Comparison of ENCODE assay signal across 8 mouse cellular contexts in the genomic region with DNA sequence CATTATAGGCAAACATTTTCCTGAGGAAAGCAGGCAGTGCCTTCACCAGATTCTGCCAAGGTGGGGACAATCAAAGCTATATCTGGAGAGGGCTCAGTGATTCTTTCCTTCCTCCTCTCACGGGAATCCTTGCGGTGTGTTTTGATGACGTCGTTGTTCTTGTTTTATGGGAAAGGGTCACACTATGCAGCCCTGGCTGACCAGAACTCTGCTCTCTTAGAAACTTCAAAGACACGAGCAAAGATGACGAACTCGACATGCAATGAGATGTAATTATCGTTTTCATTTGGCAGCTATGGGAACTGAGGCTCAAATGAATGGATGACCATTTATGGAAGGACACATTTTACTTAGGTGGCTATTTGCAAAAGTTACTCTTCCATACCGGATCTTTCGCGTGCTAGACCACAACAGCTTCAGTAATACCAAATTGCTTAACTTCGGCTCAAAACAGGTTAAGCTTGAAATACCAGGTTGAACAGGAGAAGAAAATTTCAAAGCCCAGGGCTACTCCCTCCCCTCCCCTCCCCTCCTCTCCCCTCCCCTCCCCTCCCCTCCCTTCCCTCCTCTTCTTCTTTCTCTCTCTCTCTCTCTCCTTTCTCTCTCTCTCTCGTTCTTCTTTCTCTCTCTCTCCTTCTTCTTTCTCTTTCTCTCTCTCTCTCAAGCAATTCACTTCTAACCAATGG. TPM values are rescaled to one million over a fixed set of nuclear protein-coding genes. Genes with fewer than 3 reads are reported as not detected.
DNase-seq lines count a peak whose midpoint lies in the region; ATAC-seq and TF ChIP-seq lines count a peak whose summit lies in the region.
"Had no signal": no experiment of that assay in that cellular context is flagged by ENCODE, and none has a peak within 500 bp of the region (broad histone marks: within the 10 kb centered on the region; RNA-seq: fewer than 3 reads in every experiment).

No protein-coding gene starts in this region.

- H3K9ac ChIP-seq in kidney, embryonic 16.5 days (replicated peaks; ENCODE audit: low read length): peak overlapping the region; percentile 51; the same call in 1 of the 2 replicates
- peak overlapping the region; percentile 38; the same call in 1 of the 2 replicates for H3K9ac ChIP-seq in heart, embryonic 16.5 days (ENCODE audit: low read length)

- H3K4me3 ChIP-seq in kidney, embryonic 16.5 days (ENCODE audit: low read length): peak overlapping the region; percentile 31
- H3K4me3 ChIP-seq in bone marrow, adult 2 months (replicated peaks; ENCODE audit: control insufficient read depth, low read depth, low read length): peak overlapping the region; percentile 16
- peak overlapping the region; percentile 38 for H3K4me3 ChIP-seq in heart, embryonic 16.5 days (ENCODE audit: low read length)

- no peak for TF ChIP-seq POLR2A in bone marrow, adult 2 months (IDR thresholded peaks at IDR 0.05; ENCODE audit: borderline replicate concordance, control insufficient read depth, low read depth, low read length)

- TF ChIP-seq CTCF in bone marrow, adult 2 months (IDR thresholded peaks at IDR 0.05; ENCODE audit: control insufficient read depth, insufficient read depth, low read length): no peak

- H3K4me1 ChIP-seq in kidney, embryonic 16.5 days (ENCODE audit: insufficient read depth, low read length): peaks cover 6% of the 10 kb centered on the region
- no peaks in the 10 kb centered on the region; the same call in 1 of the 2 replicates for H3K4me1 ChIP-seq in bone marrow, adult 2 months (ENCODE audit: control insufficient read depth, insufficient read depth, low read length)
- peaks cover 5% of the 10 kb centered on the region for H3K4me1 ChIP-seq in heart, embryonic 16.5 days (ENCODE audit: control insufficient read depth, insufficient read depth, low read length)

- no peaks in the 10 kb centered on the region for H3K27me3 ChIP-seq in kidney, embryonic 16.5 days (ENCODE audit: insufficient read depth, low read length)
- no peaks in the 10 kb centered on the region for H3K27me3 ChIP-seq in heart, embryonic 16.5 days (ENCODE audit: control insufficient read depth, insufficient read depth, low read length)

- peak overlapping the region; percentile 48 for H3K4me2 ChIP-seq in kidney, embryonic 16.5 days (replicated peaks; ENCODE audit: low read depth, low read length)
- peak overlapping the region; percentile 58 for H3K4me2 ChIP-seq in heart, embryonic 16.5 days (ENCODE audit: low read depth, low read length)

- peak overlapping the region; percentile 61 for H3K27ac ChIP-seq in kidney, embryonic 16.5 days (ENCODE audit: low read length)
- H3K27ac ChIP-seq in bone marrow, adult 2 months (ENCODE audit: control insufficient read depth, insufficient read depth, low read depth, low read length, poor library complexity): peak overlapping the region; percentile 36
- H3K27ac ChIP-seq in heart, embryonic 16.5 days (ENCODE audit: low read length): no peak overlapping the region

- no peak for DNase-seq in kidney, adult 9 months
- DNase-seq in layer of hippocampus, adult 9-11 months: no peak
- no peak for DNase-seq in left cerebral cortex, adult 18-20 months (ENCODE audit: low spot score in 2 of 2)

- H3K9me3 ChIP-seq in kidney, embryonic 16.5 days (ENCODE audit: low read length): no peaks in the 10 kb centered on the region
- no peaks in the 10 kb centered on the region for H3K9me3 ChIP-seq in heart, embryonic 16.5 days (replicated peaks; ENCODE audit: control insufficient read depth, low read length)

- H3K36me3 ChIP-seq in kidney, embryonic 16.5 days (ENCODE audit: insufficient read depth, low read length): peaks cover 13% of the 10 kb centered on the region
- peaks cover 14% of the 10 kb centered on the region for H3K36me3 ChIP-seq in heart, embryonic 16.5 days (ENCODE audit: control insufficient read depth, insufficient read depth)

- 13% methylated on average over 12 of the region's 13 CpGs for WGBS in kidney, embryonic 16.5 days
- 2% methylated on average over 13 of the region's 13 CpGs for WGBS in bone marrow, adult 2 months
- whole genome bisulfite sequencing in heart, embryonic 16.5 days: 17% methylated on average over 13 of the region's 13 CpGs

- no peak for ATAC-seq in kidney, embryonic 16.5 days (ENCODE audit: low FRiP score, low TSS enrichment)
- no peak for ATAC-seq in heart, embryonic 16.5 days (replicated peaks; ENCODE audit: extremely low read depth, insufficient read depth, low FRiP score)
- ATAC-seq in megakaryocyte, adult 5-6 weeks (ENCODE audit: poor library complexity, severe bottlenecking): peak; percentile 29

RNA-seq across cellular contexts. Expression of a gene that starts 14.8 kb away (rescaled TPM):
- 19.2 and 20.2 TPM in 2 replicates for polyA plus RNA-seq in kidney, embryonic 16.5 days (2015; fragmentation: Nextera tagmentation; extraction: Ambion mirVana)
- polyA plus RNA-seq in bone marrow, adult 2 months (2011; ENCODE audit: insufficient read depth, insufficient read length, low replicate concordance, missing spikeins): 4.9 and 5.2 TPM in 2 replicates
- polyA plus RNA-seq in heart, embryonic 16.5 days (2015; fragmentation: Nextera tagmentation; extraction: Ambion mirVana): 13.0 and 13.9 TPM in 2 replicates
- 21.2 and 21.5 TPM in 2 replicates for total RNA-seq in megakaryocyte, adult 5-6 weeks (2015)
- 39.0 and 40.7 TPM in 2 replicates for total RNA-seq in megakaryocyte, adult 5-6 weeks (2017)
- total RNA-seq in left cerebral cortex, adult 18-20 months (2021): 10 to 100 TPM; 18.7 to 24.4 TPM

RNA-seq across cellular contexts. Expression of a gene that starts 19.0 kb away (rescaled TPM):
- 12.2 and 12.8 TPM in 2 replicates for polyA plus RNA-seq in kidney, embryonic 16.5 days (2015; fragmentation: Nextera tagmentation; extraction: Ambion mirVana)
- polyA plus RNA-seq in bone marrow, adult 2 months (2011; ENCODE audit: insufficient read depth, insufficient read length, low replicate concordance, missing spikeins): 5.2 and 7.5 TPM in 2 replicates
- 5.8 and 6.3 TPM in 2 replicates for polyA plus RNA-seq in heart, embryonic 16.5 days (2015; fragmentation: Nextera tagmentation; extraction: Ambion mirVana)
- not detected in 2 replicates for total RNA-seq in megakaryocyte, adult 5-6 weeks (2015)
- not detected in 2 replicates for total RNA-seq in megakaryocyte, adult 5-6 weeks (2017)
- total RNA-seq in left cerebral cortex, adult 18-20 months (2021): 1 to 10 TPM; 2.2 to 3.8 TPM

RNA-seq across cellular contexts. Expression of a gene that starts 26.1 kb away (rescaled TPM):
- polyA plus RNA-seq in kidney, embryonic 16.5 days (2015; fragmentation: Nextera tagmentation; extraction: Ambion mirVana): not detected in 2 replicates
- polyA plus RNA-seq in bone marrow, adult 2 months (2011; ENCODE audit: insufficient read depth, insufficient read length, low replicate concordance, missing spikeins): not detected in 2 replicates
- polyA plus RNA-seq in heart, embryonic 16.5 days (2015; fragmentation: Nextera tagmentation; extraction: Ambion mirVana): not detected in 2 replicates
- not detected in 2 replicates for total RNA-seq in megakaryocyte, adult 5-6 weeks (2015)
- total RNA-seq in megakaryocyte, adult 5-6 weeks (2017): not detected in 2 replicates
- total RNA-seq in left cerebral cortex, adult 18-20 months (2021): not detected
- total RNA-seq: layer of hippocampus, postnatal 10 days had no signal

RNA-seq across cellular contexts. Expression of a gene that starts 27.5 kb away (rescaled TPM):
- polyA plus RNA-seq in kidney, embryonic 16.5 days (2015; fragmentation: Nextera tagmentation; extraction: Ambion mirVana): 15.0 and 15.8 TPM in 2 replicates
- 2.6 and 8.0 TPM in 2 replicates for polyA plus RNA-seq in bone marrow, adult 2 months (2011; ENCODE audit: insufficient read depth, insufficient read length, low replicate concordance, missing spikeins)
- polyA plus RNA-seq in heart, embryonic 16.5 days (2015; fragmentation: Nextera tagmentation; extraction: Ambion mirVana): 8.7 and 9.5 TPM in 2 replicates
- 3.5 and 4.6 TPM in 2 replicates for total RNA-seq in megakaryocyte, adult 5-6 weeks (2015)
- 3.8 and 5.9 TPM in 2 replicates for total RNA-seq in megakaryocyte, adult 5-6 weeks (2017)
- total RNA-seq in left cerebral cortex, adult 18-20 months (2021): 10 to 100 TPM; 11.6 to 12.2 TPM

RNA-seq across cellular contexts. Expression of a gene that starts 29.4 kb away (rescaled TPM):
- polyA plus RNA-seq in kidney, embryonic 16.5 days (2015; fragmentation: Nextera tagmentation; extraction: Ambion mirVana): 0.62 and 0.67 TPM in 2 replicates
- not detected in 2 replicates for polyA plus RNA-seq in bone marrow, adult 2 months (2011; ENCODE audit: insufficient read depth, insufficient read length, low replicate concordance, missing spikeins)
- 0.22 TPM in 1 of 2 replicates, not detected in the other for polyA plus RNA-seq in heart, embryonic 16.5 days (2015; fragmentation: Nextera tagmentation; extraction: Ambion mirVana)
- not detected in 2 replicates for total RNA-seq in megakaryocyte, adult 5-6 weeks (2015)
- not detected in 2 replicates for total RNA-seq in megakaryocyte, adult 5-6 weeks (2017)
- not detected for total RNA-seq in left cerebral cortex, adult 18-20 months (2021)
- total RNA-seq: layer of hippocampus, postnatal 10 days had no signal
